Mouse (Mus musculus) kidney, adult 2 months (tissue): ENCODE data around the gene B4galt3.

ENCODE experiments used
- CTCF ChIP-seq: fragments of 200-500 bp; conservative IDR thresholded peaks from 2 replicates; pipeline ENCODE4 v1.5.1; 2011; ENCODE audit warnings: low read depth, mild to moderate bottlenecking, control low read depth, low read length, moderate library complexity, mixed read lengths; ENCODE audit not compliant: insufficient read depth, insufficient read length
- POLR2A ChIP-seq: fragments of 200-500 bp; IDR thresholded peaks from one replicate; pipeline ENCODE4 v1.6.1; 2011; ENCODE audit warnings: low read depth, low read length, control low read depth

DNA sequence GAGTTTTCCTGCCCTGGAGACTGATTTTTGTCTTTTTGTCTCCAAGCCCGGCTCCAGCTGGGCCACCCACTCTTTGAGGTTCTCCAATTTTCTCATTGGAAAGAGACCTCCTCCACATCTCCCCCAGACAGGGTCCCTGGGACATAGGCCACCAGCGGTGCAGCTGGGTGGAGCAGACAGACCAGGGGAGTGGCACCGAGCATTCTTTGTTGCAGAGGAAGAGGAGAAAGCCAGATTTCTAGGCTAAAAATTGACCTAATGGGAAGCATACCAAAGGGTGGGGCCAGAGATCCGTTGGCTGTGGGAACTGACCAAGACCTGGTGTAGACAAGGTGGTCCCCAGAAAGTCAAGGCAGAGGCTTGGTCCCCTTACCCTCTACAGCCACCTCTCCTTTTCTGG, 22.2 kb upstream of the B4galt3 start:
- TF ChIP-seq CTCF, result no peak
- no peak for TF ChIP-seq POLR2A
